Mouse (Mus musculus) hindbrain, embryonic 11.5 days (tissue): ENCODE measurements at regions not wholly inside any gene's neighbourhood (a gene's known extent, or its start where the extent isn't known, plus 50 kb on each side); places are given as distances from the start of the nearest gene placed in this dataset.

ENCODE experiments used
- ATAC-seq: fragments of 200-750 bp; cut with Nextera tagmentation; 2 replicates; pipeline ENCODE4 v1.8.0; 2017; ENCODE audit warnings: mild to moderate bottlenecking, moderate TSS enrichment, moderate library complexity; ENCODE audit not compliant: low FRiP score
- DNase-seq: peaks from one replicate; pipeline ENCODE4 v3.0.0-alpha.2; 2015; ENCODE audit warnings: low spot score
- H3K27ac ChIP-seq: fragments of 300-500 bp; sonication (generic); 2 replicates; pipeline ENCODE4 v1.5.1; 2014; ENCODE audit warnings: mild to moderate bottlenecking, low read depth, low read length
- H3K27me3 ChIP-seq: fragments of 300-500 bp; sonication (generic); 2 replicates; pipeline ENCODE4 v1.6.1; 2014; ENCODE audit warnings: mild to moderate bottlenecking, low read length, moderate library complexity, mixed read lengths; ENCODE audit not compliant: control insufficient read depth, insufficient read depth
- H3K36me3 ChIP-seq: fragments of 300-500 bp; sonication (generic); 2 replicates; pipeline ENCODE4 v1.6.1; 2014; ENCODE audit warnings: mild to moderate bottlenecking, low read length, moderate library complexity, mixed read lengths; ENCODE audit not compliant: control insufficient read depth, insufficient read depth
- H3K4me1 ChIP-seq: fragments of 300-500 bp; sonication (generic); replicated peaks from 2 replicates; pipeline ENCODE4 v1.6.1; 2014; ENCODE audit warnings: low read length, mixed read lengths; ENCODE audit not compliant: control insufficient read depth, insufficient read depth
- H3K4me2 ChIP-seq: fragments of 300-500 bp; sonication (generic); replicated peaks from 2 replicates; pipeline ENCODE4 v1.6.1; 2014; ENCODE audit warnings: mild to moderate bottlenecking, low read depth, low read length
- H3K4me3 ChIP-seq: fragments of 300-500 bp; sonication (generic); 2 replicates; pipeline ENCODE4 v1.5.1; 2014; ENCODE audit warnings: low read depth, low read length
- H3K9ac ChIP-seq: fragments of 300-500 bp; sonication (generic); 2 replicates; pipeline ENCODE4 v1.6.1; 2014; ENCODE audit warnings: low read depth, low read length
- H3K9me3 ChIP-seq: fragments of 300-500 bp; sonication (generic); 2 replicates; pipeline ENCODE4 v1.6.1; 2016; ENCODE audit warnings: low read length; ENCODE audit not compliant: control insufficient read depth
- WGBS: fragments of 180-500 bp; shearing (Covaris S2); extraction: QIAGEN DNeasy Blood & Tissue Kit; methylation state at CpG from one replicate; pipeline ENCODE4 v1.1.7; 2014; 5-methylcytosine and 5-hydroxymethylcytosine counted together

- Histone ChIP-seq H3K36me3 (no peaks in the 10 kb centered on the region), H3K4me3 (no peak overlapping the region), H3K9ac (no peak overlapping the region), H3K4me1 (no peaks in the 10 kb centered on the region), H3K27ac (no peak overlapping the region), H3K9me3 (no peaks in the 10 kb centered on the region), H3K27me3 (no peaks in the 10 kb centered on the region), H3K4me2 (no peak overlapping the region)
- no peak for ATAC-seq
- no peak for DNase-seq
Measured at GRCm38 (mm10) chr17:76205082-76205481, 653.3 kb upstream of the Fam98a start.

GRCm38 (mm10) chr17:76184813-76185212, 633.1 kb upstream of the Fam98a start:
- ATAC-seq, result no peak
- 63% methylated on average over 2 of the region's 2 CpGs for WGBS

GRCm38 (mm10) chr17:76136660-76137495, 585.1 kb upstream of the Fam98a start:
- ATAC-seq, result no peak

More at GRCm38 (mm10) chr17:76184813-76185212, 633.1 kb upstream of the Fam98a start:
- Histone ChIP-seq H3K27me3 (no peaks in the 10 kb centered on the region), H3K9me3 (no peaks in the 10 kb centered on the region), H3K4me3 (no peak overlapping the region), H3K27ac (no peak overlapping the region), H3K4me1 (no peaks in the 10 kb centered on the region), H3K36me3 (no peaks in the 10 kb centered on the region), H3K4me2 (no peak overlapping the region), H3K9ac (no peak overlapping the region)
- DNase-seq, result peak; percentile 1

DNA sequence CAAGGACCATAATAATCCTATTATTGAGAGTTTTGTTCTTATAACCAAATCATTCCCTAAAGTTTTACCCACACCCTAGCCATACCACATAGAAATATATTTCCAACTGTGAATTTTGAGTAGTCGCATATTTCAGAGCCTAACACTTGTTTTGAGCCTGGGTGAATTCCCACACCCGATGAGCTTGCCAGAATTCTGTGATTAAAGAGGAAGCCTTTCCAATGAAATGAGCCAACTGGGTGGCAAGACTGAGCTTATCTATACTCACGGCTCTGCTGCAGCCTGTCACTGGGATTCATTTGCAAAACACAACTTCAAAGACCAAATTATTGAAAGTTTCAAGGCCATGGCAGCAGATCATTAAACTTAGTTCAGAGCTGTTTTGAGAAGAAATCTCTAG, 582.3 kb upstream of the Fam98a start:
- ATAC-seq (no peak), DNase-seq (no peak)
- Histone ChIP-seq H3K9ac (no peak overlapping the region), H3K36me3 (no peaks in the 10 kb centered on the region), H3K27ac (no peak overlapping the region), H3K4me2 (no peak overlapping the region), H3K9me3 (no peaks in the 10 kb centered on the region), H3K4me3 (no peak overlapping the region), H3K27me3 (no peaks in the 10 kb centered on the region), H3K4me1 (no peaks in the 10 kb centered on the region)
- WGBS, result 83% methylated on average over 3 of the region's 3 CpGs

More at GRCm38 (mm10) chr17:76136660-76137495, 585.1 kb upstream of the Fam98a start:
- no peaks in the 10 kb centered on the region for H3K36me3 ChIP-seq
- no peak overlapping the region for H3K4me3 ChIP-seq
- H3K9me3 ChIP-seq, result no peaks in the 10 kb centered on the region
- no peaks in the 10 kb centered on the region for H3K27me3 ChIP-seq
- H3K9ac ChIP-seq, result no peak overlapping the region
- no peak overlapping the region for H3K27ac ChIP-seq
- H3K4me1 ChIP-seq, result no peaks in the 10 kb centered on the region
- DNase-seq, result no peak
- H3K4me2 ChIP-seq, result no peak overlapping the region

DNA sequence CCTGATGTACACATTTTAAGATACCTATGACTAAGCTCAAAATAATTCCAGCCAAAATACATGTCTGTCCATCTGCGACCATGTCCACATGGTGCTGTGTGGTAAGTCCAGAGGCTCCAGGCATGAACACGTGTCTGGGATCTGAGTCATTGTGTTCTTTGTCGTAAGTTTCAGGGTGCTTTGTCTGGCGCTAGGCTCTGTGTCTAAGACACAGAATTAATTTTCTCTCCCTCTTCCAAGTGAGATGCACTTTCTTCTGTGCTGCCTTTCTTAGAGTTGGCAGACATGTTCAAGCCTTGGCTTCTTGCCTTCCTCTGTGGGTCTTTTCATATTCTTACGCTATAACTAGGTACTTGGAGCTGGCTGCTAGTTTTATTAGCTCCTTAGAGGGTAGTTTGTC, 573.5 kb upstream of the Fam98a start:
- Histone ChIP-seq H3K9me3 (no peaks in the 10 kb centered on the region), H3K36me3 (no peaks in the 10 kb centered on the region), H3K4me3 (no peak overlapping the region), H3K27me3 (no peaks in the 10 kb centered on the region), H3K4me1 (no peaks in the 10 kb centered on the region), H3K4me2 (no peak overlapping the region), H3K9ac (no peak overlapping the region), H3K27ac (no peak overlapping the region)
- 80% methylated on average over 5 of the region's 5 CpGs for WGBS
- ATAC-seq, result no peak
- no peak for DNase-seq

DNA sequence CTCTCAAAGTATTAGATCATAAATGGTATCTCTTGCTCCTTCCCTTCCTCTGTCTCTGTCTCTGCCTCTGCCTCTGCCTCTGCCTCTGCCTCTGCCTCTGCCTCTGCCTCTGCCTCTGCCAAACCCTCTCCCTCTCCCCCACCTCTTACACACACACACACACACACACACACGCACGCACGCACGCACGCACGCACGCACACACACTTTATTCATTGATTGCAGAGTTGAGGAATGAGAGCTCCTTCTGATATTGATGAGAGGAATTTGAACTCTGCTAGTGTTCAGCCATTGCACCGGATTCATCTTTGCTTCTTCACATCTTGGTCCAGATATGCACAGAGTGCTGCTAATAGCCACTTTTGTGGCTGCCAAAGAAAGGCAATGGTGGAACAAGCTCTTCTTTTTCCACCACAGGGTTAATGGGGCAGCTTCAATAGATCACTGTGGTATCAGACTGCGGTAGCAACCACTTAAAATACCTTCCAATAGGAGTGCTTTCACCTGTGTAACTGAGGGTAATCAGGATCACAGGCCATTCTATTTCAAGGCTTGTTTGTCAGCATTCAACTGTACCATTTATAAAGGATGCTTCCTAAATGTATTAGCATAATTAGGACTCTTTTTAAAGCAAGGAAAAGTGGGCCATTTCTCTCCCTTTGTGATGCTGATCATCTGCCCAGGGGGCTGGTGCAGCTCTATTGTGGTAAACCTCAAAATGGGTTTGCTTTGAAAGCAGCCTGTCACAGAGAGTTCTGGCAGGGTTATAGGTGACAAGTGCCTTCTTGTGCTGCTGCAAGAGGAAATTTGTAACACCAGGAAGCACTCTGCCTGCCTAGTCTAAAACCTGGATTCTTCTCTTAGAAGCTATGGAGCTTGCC, 559.8 kb upstream of the Fam98a start:
- Histone ChIP-seq H3K9me3 (no peaks in the 10 kb centered on the region), H3K27ac (no peak overlapping the region), H3K4me1 (no peaks in the 10 kb centered on the region), H3K4me2 (no peak overlapping the region), H3K27me3 (peaks cover 9% of the 10 kb centered on the region; the same call in 1 of the 2 replicates), H3K36me3 (no peaks in the 10 kb centered on the region), H3K9ac (no peak overlapping the region), H3K4me3 (no peak overlapping the region)
- peak; percentile 57 for DNase-seq
- ATAC-seq, result peak; percentile 85
- WGBS, result 56% methylated on average over 9 of the region's 9 CpGs

DNA sequence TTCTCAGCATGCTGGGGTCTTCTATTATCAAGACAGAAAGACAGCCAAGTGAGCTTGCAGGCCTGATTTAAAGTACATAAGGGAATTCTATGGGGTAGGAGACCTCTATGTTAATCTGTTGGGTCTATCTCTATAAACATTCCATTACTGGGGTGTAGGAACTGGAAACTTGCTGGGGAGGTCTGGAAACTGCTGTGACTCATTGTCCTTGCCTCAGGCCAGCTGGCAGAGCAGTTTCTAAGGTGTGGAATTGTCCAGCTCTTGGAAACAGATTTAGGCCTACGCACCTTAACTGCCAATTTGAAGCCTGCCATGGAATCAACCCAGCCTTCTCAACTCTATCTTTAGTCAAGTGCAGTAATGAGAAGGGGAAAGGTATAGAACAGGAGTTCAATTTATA, 559.1 kb upstream of the Fam98a start:
- no peak for DNase-seq
- Histone ChIP-seq H3K9ac (no peak overlapping the region), H3K36me3 (no peaks in the 10 kb centered on the region), H3K4me1 (no peaks in the 10 kb centered on the region), H3K4me3 (no peak overlapping the region), H3K27ac (no peak overlapping the region), H3K27me3 (peaks cover 9% of the 10 kb centered on the region; the same call in 1 of the 2 replicates), H3K4me2 (no peak overlapping the region), H3K9me3 (no peaks in the 10 kb centered on the region)
- no peak for ATAC-seq
- 100% methylated on average over 1 of the region's 1 CpGs for WGBS

- H3K9ac ChIP-seq, result no peak overlapping the region
- 86% methylated on average over 3 of the region's 3 CpGs for WGBS
- no peak overlapping the region for H3K27ac ChIP-seq
- ATAC-seq (no peak), DNase-seq (no peak)
- H3K27me3 ChIP-seq, result no peaks in the 10 kb centered on the region
- no peak overlapping the region for H3K4me3 ChIP-seq
- no peaks in the 10 kb centered on the region for H3K4me1 ChIP-seq
- H3K4me2 ChIP-seq, result no peak overlapping the region
- no peaks in the 10 kb centered on the region for H3K9me3 ChIP-seq
- no peaks in the 10 kb centered on the region for H3K36me3 ChIP-seq
Measured at GRCm38 (mm10) chr17:76083536-76083935, 531.8 kb upstream of the Fam98a start.
